Mouse (Mus musculus) left cerebral cortex, adult 9 months (tissue): ENCODE data around the gene Slc4a5.

Source experiments
- DNase-seq, 2 experiments: peaks; one replicate each; pipeline ENCODE4 v3.0.0; 2022; ENCODE audit warnings: low spot score in 2 of 2

The Slc4a5 gene

DNA sequence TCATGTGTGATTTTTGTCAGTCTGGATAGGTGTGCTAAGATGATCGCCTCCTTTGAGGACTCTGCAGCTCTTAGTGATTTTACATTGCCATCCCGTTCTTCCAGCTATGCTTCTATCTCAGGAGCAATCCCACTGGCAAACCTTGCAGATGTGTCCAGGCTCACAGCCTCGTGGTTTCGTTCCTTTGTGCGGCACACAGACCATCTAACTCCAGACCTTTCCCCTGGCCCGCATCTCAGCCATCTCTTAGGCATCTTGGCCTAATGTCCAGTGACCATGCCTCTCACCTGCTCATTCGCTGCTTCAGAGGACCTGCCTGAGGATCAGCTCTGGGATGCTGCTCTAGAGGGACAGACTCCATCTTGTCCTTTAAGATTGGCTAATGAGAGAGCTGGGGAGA is 130.5 kb downstream of the Slc4a5 start:
- no peak for DNase-seq

DNA sequence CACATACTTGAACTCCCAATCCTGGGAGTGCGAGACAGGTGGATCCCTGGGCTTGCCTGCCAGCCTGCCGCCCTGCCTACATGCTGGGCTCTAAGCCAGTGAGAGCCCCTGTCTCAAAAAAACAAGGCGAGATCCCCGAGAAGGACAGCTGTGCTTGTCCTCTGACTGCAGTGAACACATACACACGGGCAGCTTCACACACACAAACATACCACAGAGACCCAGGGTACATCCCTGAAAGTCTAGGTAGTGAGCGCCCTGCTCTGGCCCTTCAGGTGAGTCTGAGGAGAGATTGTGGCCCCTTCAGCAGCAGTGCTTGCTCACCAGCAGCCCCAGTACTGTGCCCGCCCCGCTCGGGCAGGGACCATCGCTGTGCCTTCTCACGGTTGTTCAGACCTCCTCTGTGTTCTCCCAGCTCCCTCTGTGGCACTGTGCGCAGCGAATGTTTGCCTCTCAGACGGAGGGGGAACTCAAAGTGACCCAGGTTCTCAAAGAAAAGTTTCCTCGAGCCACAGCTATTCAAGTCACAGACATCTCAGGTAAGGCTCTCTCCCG is 131.3 kb downstream of the Slc4a5 start:
- no peak for DNase-seq

DNA sequence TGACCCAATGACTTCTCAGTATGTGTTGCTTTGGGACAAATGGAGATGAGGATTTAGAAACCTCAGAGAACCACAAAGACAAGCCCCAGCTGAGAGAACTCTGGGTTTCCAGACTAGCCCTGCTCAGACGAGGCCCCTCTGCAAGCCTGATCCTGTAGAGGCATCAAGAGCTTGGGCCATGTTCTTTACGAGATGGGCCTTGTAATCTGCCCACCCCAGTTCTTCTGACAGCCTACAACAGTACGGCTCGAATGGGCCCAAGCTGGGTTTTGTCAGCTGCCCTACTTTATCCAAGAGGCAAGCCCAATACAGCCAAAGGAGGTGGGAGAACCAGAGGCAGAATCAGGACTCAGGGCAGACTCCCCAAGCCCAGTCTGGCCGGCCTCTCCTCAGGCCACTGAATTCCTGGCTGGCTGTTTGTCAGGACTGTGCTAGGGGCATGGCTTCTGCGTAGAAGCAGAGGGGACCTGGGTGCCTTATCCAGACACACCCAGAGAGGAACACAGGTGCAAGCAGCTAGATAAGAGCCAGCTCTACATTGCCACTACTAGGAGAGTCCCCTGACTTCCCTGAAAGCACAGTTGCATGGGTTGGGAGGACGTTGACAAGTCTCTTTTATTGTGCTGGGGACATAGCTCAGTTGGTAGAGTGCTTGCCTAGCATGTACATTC is 132.0 kb downstream of the Slc4a5 start:
- DNase-seq, result no peak

DNA sequence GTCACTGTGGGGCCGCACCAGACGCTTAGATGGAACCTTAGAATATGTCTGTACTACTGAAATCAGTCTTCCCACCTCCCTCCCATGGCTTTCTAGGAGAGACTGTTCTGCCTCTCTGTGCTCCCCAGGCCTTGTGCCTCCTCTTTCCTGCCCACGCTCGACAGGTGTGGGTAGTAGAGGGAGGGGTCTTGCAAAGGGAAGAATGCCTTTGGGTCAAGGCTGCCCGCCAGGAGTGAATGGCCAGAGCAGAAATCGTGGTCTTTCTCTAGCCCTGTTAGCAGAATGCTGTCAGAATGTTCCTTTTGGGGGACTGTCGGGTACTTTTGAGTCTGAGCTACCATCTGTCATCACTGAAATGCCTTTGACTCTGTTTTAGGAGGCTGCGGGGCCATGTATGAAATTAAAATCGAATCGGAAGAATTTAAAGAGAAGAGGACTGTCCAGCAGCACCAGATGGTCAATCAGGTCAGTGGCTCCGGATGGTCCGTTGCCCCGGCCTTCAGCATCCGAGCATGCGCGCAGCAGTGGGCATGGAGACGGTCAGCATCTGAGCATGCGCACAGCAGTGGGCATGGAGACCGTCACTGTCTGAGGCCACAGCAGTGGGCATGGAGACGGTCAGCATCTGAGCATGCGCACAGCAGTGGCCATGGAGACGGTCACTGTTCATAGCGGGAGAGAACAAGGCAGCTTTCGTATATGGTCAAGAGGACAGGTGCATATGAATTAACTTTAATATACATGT is 133.2 kb downstream of the Slc4a5 start:
- DNase-seq, result no peak
